Mouse (Mus musculus): ENCODE results near the gene Arhgef7.
"Not testable (repeated sequence)": the region's sequence is repeated elsewhere in the genome, so short reads cannot be mapped to it uniquely, and the experiment has no call there.

Gene Arhgef7

DNA sequence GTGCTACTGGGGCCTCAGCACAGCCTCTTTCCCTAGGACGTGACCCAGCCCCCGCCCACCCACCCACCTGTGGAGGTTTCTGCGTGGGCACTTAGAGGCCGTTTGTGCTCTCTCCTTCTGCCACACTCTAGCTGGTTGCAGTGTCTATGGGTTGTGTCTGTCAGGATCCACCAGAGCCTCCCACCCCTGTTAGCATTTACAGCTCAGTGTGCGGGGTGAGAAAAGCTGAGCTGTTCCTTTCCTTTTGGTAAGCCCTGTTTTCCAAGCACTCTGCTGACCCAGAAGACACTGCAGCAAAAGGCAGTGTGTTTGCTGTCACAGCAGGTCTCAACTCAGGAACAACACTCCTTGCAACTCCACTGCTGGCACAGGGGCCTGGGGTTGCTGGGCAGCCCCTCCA is 106.7 kb downstream of the Arhgef7 start:
- DNase-seq (ENCODE audit: low read depth), result no peak

GRCm38 (mm10) chr8:11834691-11835090 is 107.2 kb downstream of the Arhgef7 start:
- DNase-seq (ENCODE audit: low read depth), result no peak

DNA sequence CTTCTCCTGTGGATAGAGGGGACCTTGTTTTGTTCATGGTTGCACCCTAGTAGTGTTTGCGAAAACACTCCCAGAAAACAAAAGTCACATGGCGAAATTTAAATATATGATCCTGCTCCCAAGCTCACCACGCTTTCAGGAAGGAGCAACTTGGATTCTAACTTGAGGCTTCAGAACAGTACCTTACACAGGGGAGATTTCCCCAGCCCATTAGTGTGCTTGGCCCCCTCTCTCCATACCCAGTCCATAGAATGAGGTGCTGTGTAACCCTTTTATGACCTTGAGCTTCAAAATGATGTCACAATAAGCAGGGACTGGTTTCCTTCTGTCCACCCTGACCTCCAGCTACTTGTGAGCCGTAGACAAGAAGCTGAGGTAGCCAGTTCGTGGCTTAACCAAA is 112.7 kb downstream of the Arhgef7 start, which contains the start of gene Tex29:
Tex29 (plus strand) TSS at position 301 of the 400 bp plus-strand sequence.
- DNase-seq (ENCODE audit: low read depth), result no peak

- DNase-seq (ENCODE audit: low read depth), result no peak
These were observed 114.0 kb downstream of the Arhgef7 start for GRCm38 (mm10) chr8:11841571-11841970.

DNA sequence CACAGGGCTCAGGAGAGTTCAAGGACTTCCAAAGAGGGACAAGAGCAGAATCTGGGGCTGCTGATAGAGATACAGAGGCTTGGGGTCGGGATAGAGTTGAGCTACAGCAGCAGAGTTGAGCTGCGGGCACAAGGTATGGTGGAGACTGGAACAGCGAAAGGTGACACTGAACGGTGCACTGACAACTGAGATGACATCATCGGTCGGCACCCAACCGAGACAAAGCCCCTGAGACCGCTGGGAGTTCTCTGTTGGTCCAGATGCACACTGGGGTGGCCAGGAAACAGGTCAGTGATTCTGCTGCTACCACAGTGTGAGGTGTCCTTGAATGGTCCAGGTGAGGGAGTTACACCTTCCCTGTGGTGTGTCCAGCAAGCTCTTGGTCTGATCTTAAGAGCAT is 115.2 kb downstream of the Arhgef7 start:
- DNase-seq (ENCODE audit: low read depth), result no peak

GRCm38 (mm10) chr8:11843677-11844315 is 116.3 kb downstream of the Arhgef7 start:
- DNase-seq (ENCODE audit: low read depth), result no peak

DNA sequence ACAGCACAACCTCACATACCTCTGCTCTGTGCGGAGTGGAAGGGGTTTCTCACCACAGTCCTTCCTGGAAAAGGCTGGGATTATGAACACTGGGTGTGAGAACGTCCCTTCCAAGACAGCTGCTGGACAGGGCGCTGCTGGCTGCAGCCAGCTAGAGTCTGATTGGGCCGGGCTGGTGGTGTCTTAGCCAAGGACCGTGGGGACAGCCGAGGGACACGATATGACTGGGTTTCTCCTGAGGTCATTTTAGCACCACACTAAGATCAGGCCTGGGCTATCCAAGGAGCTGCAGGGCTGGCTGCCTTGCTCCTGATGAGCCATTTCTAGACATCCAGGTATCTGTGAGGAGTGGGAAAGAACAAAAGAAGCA is 116.8 kb downstream of the Arhgef7 start:
- no peak for DNase-seq (ENCODE audit: low read depth)

DNA sequence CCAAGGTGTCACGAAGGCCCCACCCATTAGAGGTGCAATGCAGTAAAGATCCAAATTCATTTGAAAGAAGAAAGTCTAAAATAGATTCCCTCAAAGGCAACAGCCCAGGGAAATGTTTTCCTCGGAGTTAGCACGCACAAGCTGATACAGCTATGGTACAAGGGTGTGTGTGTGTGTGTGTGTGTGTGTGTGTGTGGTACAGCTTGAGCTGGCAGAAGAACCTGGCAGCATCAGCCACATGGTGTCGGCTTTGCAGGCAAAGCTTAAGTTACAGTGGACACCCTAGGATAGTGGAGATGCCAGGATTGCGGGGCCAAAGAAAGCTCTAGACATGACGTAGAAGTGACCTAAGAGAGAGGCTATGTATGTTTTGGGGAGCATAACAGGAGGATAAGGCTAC is 119.3 kb downstream of the Arhgef7 start:
- DNase-seq (ENCODE audit: low read depth), result no peak

DNA sequence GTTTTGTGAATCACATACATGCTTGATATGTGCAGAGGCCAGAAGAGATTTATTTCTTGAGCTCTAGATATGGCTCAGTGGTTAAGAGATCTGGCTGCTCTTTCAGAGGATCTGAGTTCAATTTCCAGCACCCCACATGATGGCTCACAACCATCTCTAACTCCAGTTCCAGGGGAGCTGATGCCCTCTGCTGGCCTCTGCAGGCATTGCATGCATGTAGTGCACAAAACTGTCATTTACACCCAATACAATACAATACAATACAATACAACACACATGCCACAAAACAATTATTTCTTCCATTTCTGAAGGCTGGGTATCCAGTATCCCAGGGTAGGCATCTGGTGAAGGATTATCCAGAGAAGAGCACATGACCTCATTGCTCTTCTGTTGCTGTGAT is 140.3 kb downstream of the Arhgef7 start:
- no peak for DNase-seq (ENCODE audit: low read depth)

GRCm38 (mm10) chr8:11874227-11874626 is 146.7 kb downstream of the Arhgef7 start:
- DNase-seq (ENCODE audit: low read depth), result not testable (repeated sequence)

DNA sequence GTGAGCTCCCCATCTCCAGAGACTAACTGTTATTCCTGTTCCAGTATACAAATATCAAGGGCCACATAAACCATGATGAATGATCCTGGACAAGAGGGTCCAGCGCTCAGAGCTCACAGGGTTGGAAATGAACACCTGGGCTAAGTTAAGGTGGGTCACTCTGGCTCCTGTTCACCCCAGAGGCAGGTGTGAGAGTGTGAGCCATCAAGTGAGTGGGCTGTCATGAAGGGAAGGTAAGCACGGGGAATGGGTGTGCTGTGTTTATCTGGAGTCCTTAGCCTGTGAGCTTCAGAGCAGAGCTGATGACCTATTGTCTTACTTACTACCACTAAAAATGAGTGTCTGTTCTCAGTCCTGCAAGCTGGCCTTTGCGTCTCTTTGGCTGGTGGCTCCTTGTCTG is 157.1 kb downstream of the Arhgef7 start:
- DNase-seq (ENCODE audit: low read depth), result no peak
